Mouse (Mus musculus): ENCODE measurements around the gene Ak1. TPM values are rescaled to one million over a fixed set of nuclear protein-coding genes. Genes with fewer than 3 reads are reported as not detected.

Ak1 gene
- total RNA-seq, 2 experiments from 2014 or later = 595 to 617 TPM

GRCm38 (mm10) chr2:32597699-32598098 lies 23.9 kb upstream of the Ak1 start:
- intact Hi-C loops (cut with DNase I) = no loop called here
- DNase-seq = no peak

- peak; percentile 50 to 56 for DNase-seq
- intact Hi-C loops (cut with DNase I) = no loop called here
Measured at GRCm38 (mm10) chr2:32598506-32598905, 23.1 kb upstream of the Ak1 start.

- intact Hi-C loops (cut with DNase I) = no loop called here
Measured at GRCm38 (mm10) chr2:32599409-32599808, 22.1 kb upstream of the Ak1 start, which contains the start of gene St6galnac6. TSS of gene St6galnac6 (plus strand) at chr2:32599709.

GRCm38 (mm10) chr2:32601417-32602065 lies 20.0 kb upstream of the Ak1 start:
- intact Hi-C loops (cut with DNase I) = loop anchor here (1.0 kb wide), 1 partner anchor 18 kb away; no protein-coding TSS in a partner anchor
- peak; percentile 52 to 56 for DNase-seq

More at GRCm38 (mm10) chr2:32599409-32599808, 22.1 kb upstream of the Ak1 start, which contains the start of gene St6galnac6:
- DNase-seq = no peak

GRCm38 (mm10) chr2:32602600-32603054 lies 18.9 kb upstream of the Ak1 start:
- intact Hi-C loops (cut with DNase I) = loop anchor here (1.0 kb wide), 1 partner anchor 19 kb away; no protein-coding TSS in a partner anchor
- DNase-seq = peak; percentile 89 to 94

- no peak for DNase-seq
- intact Hi-C loops (cut with DNase I) = no loop called here
Measured at GRCm38 (mm10) chr2:32604631-32605030, 16.9 kb upstream of the Ak1 start.

GRCm38 (mm10) chr2:32606161-32607142 lies 15.1 kb upstream of the Ak1 start:
- intact Hi-C loops (cut with DNase I) = no loop called here

GRCm38 (mm10) chr2:32607262-32607947 lies 14.2 kb upstream of the Ak1 start:
- peak in 1 of 2 experiments; percentile 62 for DNase-seq
- intact Hi-C loops (cut with DNase I) = no loop called here

More at GRCm38 (mm10) chr2:32606161-32607142, 15.1 kb upstream of the Ak1 start:
- DNase-seq = peak; percentile 90 to 95

- DNase-seq = peak; percentile 79 to 80
- intact Hi-C loops (cut with DNase I) = no loop called here
Measured at GRCm38 (mm10) chr2:32608141-32608777, 13.3 kb upstream of the Ak1 start.

- intact Hi-C loops (cut with DNase I) = no loop called here
- DNase-seq = no peak
Measured at GRCm38 (mm10) chr2:32608778-32609435, 12.7 kb upstream of the Ak1 start.

GRCm38 (mm10) chr2:32610610-32611229 lies 10.8 kb upstream of the Ak1 start:
- intact Hi-C loops (cut with DNase I) = loop anchor here (5.0 kb wide), 1 partner anchor 33 kb away; the partner anchor contains the start of gene 9430097D07Rik
- peak; percentile 60 to 67 for DNase-seq

GRCm38 (mm10) chr2:32612274-32612673 lies 9.3 kb upstream of the Ak1 start:
- DNase-seq = no peak
- intact Hi-C loops (cut with DNase I) = loop anchor here (5.0 kb wide), 1 partner anchor 35 kb away; the partner anchor contains the start of gene 9430097D07Rik

- intact Hi-C loops (cut with DNase I) = no loop called here
- DNase-seq = no peak
Measured at GRCm38 (mm10) chr2:32617109-32617508, 4.4 kb upstream of the Ak1 start.

- no peak for DNase-seq
- intact Hi-C loops (cut with DNase I) = no loop called here
Measured at GRCm38 (mm10) chr2:32617601-32618000, 4.0 kb upstream of the Ak1 start.

GRCm38 (mm10) chr2:32618051-32618450 lies 3.5 kb upstream of the Ak1 start:
- intact Hi-C loops (cut with DNase I) = no loop called here
- DNase-seq = no peak

- peak; percentile 81 to 87 for DNase-seq
- intact Hi-C loops (cut with DNase I) = no loop called here
Measured at GRCm38 (mm10) chr2:32620682-32621516, 659 bp upstream of the Ak1 start.

GRCm38 (mm10) chr2:32624111-32624748 lies 2.7 kb downstream of the Ak1 start:
- intact Hi-C loops (cut with DNase I) = no loop called here
- DNase-seq = no peak

Data from heart, postnatal 14 days (tissue).